Mouse (Mus musculus) liver, adult (tissue): ENCODE measurements around the gene B3gnt9.

Experiments used
- GATA4 ChIP-seq: IDR thresholded peaks from 2 replicates; pipeline ENCODE4 v1.6.1; 2014; ENCODE audit warnings: mild to moderate bottlenecking, low read length; ENCODE audit not compliant: insufficient replicate concordance

The B3gnt9 gene

DNA sequence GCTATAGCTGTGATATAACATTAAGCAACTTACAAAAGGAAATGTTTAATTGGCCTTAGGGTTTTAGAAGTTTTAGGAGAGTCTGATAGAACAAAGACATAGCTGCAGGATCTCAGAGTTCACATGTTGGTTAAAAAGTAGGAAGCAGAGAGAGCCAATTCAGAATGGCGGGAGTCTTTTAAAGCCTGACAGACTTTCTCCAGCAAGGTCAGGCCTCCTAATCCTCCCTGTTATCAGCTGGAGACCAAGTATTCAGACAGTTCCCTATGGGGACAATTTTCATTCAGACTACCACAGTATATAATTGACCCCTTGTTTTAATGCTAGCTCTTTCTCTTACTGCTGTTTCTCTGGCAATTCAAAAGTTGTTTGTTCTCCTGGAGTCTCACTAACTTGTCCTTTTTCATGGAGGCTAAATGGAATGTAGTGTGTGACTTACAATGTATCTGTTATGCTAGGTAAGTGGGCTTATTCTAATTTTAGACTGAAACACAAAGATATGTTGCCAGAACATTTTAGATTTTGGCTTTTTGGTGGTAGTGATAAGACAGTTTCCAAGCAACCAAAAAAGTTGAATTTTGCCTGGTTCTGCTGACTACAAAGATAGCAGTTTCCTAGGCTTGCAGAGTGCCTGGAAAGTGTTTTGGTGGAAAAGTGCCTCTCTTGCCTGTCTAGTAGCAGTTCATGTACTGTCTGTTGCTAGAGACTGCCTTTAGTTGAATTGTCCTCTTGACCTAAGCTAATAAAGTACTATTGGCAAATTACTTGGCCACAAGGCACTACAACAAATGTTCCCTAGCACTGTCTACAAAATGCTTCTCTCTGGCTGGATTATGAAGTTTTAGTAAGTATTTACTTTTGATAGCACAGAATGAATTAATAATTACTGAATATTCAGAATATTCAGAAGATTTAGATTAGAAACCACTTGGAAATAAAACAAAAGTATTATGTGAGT is 45.5 kb downstream of the B3gnt9 start:
- no peak for TF ChIP-seq GATA4

DNA sequence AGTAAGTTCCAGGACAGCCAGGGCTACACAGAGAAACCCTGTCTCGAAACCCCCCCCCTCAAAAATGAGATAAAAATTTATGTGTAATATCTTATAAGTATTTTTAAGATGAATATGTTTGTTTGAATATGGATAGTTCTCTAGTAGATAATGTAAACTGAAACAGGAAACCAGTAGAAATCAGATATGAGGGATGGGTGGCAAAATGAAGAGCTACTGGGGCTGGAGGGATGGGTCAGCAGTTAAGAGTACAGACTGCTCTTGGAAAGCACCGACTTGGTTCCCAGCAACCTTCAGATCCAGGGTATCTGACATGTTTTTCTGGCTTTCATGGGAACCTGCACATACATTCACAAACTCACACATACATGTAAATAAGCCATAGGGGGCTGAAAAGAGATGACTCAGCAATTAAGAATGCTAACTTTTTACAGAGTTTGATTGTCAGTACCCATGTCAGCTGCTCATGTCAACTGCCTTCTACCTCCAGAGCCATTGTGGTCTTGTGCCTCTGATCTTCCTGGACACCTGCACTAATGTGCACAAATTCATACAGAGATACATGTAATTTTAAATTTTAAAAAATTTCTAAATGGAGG is 47.2 kb downstream of the B3gnt9 start:
- TF ChIP-seq GATA4 = no peak

DNA sequence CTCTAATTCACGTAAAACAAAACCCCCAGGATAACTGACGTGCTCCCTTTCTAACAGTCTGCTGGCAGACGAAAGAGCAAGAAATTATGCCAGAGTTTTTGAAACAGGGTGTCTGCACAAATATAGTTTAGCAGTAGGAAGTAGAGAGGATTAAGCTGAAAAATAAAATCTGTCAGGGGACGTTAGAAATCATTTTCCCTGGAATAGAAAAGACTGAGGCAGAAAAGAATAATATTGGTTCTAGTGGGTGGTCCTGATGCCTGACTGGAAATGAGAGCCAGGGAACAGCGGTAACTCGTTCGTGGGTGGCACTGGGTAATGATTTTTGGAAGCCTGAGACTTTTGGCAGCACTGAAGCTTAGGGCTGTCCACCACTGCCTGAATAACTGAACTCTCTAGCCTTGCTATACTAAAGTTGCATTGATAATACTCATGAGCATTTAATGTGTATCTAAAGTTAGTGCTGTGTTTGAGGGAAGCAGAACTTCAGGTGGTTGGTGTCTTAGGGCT is 48.1 kb downstream of the B3gnt9 start:
- no peak for TF ChIP-seq GATA4

DNA sequence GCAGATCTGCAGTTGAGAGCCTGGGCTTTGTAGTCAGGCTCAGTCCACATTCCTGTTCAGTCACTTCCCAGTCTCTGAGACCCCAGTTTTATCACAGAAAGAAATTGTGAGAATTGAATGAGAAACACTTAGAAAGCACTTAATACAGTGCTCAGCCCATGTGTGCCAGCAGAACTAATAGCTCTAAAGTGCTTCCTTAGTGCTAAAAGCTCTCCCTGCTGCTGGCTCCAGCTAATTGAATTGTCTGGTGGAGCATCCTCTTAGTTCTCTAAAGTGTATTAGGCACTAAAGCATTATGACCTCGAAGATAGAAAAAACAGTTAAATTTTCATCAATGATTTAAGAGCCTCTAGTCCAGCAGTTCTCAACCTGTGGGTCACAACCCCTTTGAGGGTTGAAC is 49.2 kb downstream of the B3gnt9 start:
- no peak for TF ChIP-seq GATA4
